Mouse (Mus musculus) cerebellum, adult 2 months (tissue): ENCODE results near the gene Ptrh1. TPM values are rescaled to one million over a fixed set of nuclear protein-coding genes. Genes with fewer than 3 reads are reported as not detected.
A peak's percentile ranks its signal among the peaks of the same experiment; 100 is the strongest.

ENCODE experiments used
- DNase-seq, 2 experiments: peaks; one replicate each; pipeline ENCODE4 v3.0.0; 2021
- H3K27ac ChIP-seq: fragments of 200-500 bp; 2 replicates; pipeline ENCODE4 v1.5.1; 2012; ENCODE audit warnings: low read length, control low read depth, inconsistent platforms; ENCODE audit not compliant: insufficient read depth
- H3K27me3 ChIP-seq: fragments of 200-500 bp; 2 replicates; pipeline ENCODE4 v1.6.1; 2012; ENCODE audit warnings: inconsistent platforms, mild to moderate bottlenecking, low read length, moderate library complexity; ENCODE audit not compliant: control insufficient read depth, insufficient read depth
- H3K4me1 ChIP-seq: fragments of 200-500 bp; 2 replicates; pipeline ENCODE4 v1.6.1; 2011; ENCODE audit warnings: low read length; ENCODE audit not compliant: control insufficient read depth, insufficient read depth
- H3K4me3 ChIP-seq: fragments of 200-500 bp; replicated peaks from 2 replicates; pipeline ENCODE3; 2011; ENCODE audit warnings: mild to moderate bottlenecking, low read depth, low read length, control low read depth; ENCODE audit not compliant: insufficient read depth
- CTCF ChIP-seq: fragments of 200-500 bp; IDR thresholded peaks from 2 replicates; pipeline ENCODE4 v1.5.1; 2011; ENCODE audit warnings: low read depth, mild to moderate bottlenecking, control low read depth, low read length, moderate library complexity, borderline replicate concordance; ENCODE audit not compliant: insufficient read depth
- POLR2A ChIP-seq: fragments of 200-500 bp; IDR thresholded peaks from 2 replicates; pipeline ENCODE4 v1.6.1; 2011; ENCODE audit warnings: low read length, control low read depth, borderline replicate concordance; ENCODE audit not compliant: insufficient read depth
- WGBS: fragments of 180-500 bp; shearing (Covaris S2); methylation state at CpG from one replicate; pipeline ENCODE4 v1.1.7; 2018; 5-methylcytosine and 5-hydroxymethylcytosine counted together
- polyA plus RNA-seq: library from polyadenylated mRNA; depleted of rRNA; stranded (reverse); fragments of >200 nt; gene quantifications from 2 replicates; pipeline ENCODE4 v1.2.3, GENCODE M21; 2012

The Ptrh1 gene
- polyA plus RNA-seq, 1 experiment: 7.4 TPM

GRCm38 (mm10) chr2:32734933-32735332 is 40.7 kb upstream of the Ptrh1 start:
- H3K4me3 ChIP-seq: no peak overlapping the region
- TF ChIP-seq CTCF (no peak), POLR2A (no peak)
- H3K27ac ChIP-seq: no peak overlapping the region
- WGBS: 75% methylated on average over 4 of the region's 4 CpGs
- H3K27me3 ChIP-seq: no peaks in the 10 kb centered on the region
- DNase-seq: no peak
- H3K4me1 ChIP-seq: no peaks in the 10 kb centered on the region

GRCm38 (mm10) chr2:32736306-32736829 is 39.2 kb upstream of the Ptrh1 start:
- Histone ChIP-seq H3K27ac (no peak overlapping the region), H3K27me3 (no peaks in the 10 kb centered on the region), H3K4me1 (no peaks in the 10 kb centered on the region), H3K4me3 (no peak overlapping the region)
- DNase-seq: no peak
- no peak for TF ChIP-seq POLR2A
- 65% methylated on average over 3 of the region's 3 CpGs for WGBS

- Histone ChIP-seq H3K27ac (no peak overlapping the region), H3K4me3 (no peak overlapping the region), H3K4me1 (no peaks in the 10 kb centered on the region), H3K27me3 (no peaks in the 10 kb centered on the region)
- WGBS: 64% methylated on average over 6 of the region's 6 CpGs
- TF ChIP-seq CTCF (no peak), POLR2A (no peak)
- DNase-seq: no peak
Measured at GRCm38 (mm10) chr2:32737008-32737407, 38.6 kb upstream of the Ptrh1 start.

- no peak for DNase-seq
- Histone ChIP-seq H3K4me3 (no peak overlapping the region), H3K27ac (no peak overlapping the region), H3K4me1 (peaks cover 13% of the 10 kb centered on the region), H3K27me3 (no peaks in the 10 kb centered on the region)
- TF ChIP-seq CTCF (no peak), POLR2A (no peak)
- WGBS: 65% methylated on average over 4 of the region's 4 CpGs
Measured at GRCm38 (mm10) chr2:32739311-32739710, 36.3 kb upstream of the Ptrh1 start.

GRCm38 (mm10) chr2:32740916-32741272 is 34.7 kb upstream of the Ptrh1 start, which contains the start of gene 6330409D20Rik:
6330409D20Rik (minus strand) TSS chr2:32741016.
- Histone ChIP-seq H3K27me3 (no peaks in the 10 kb centered on the region), H3K4me1 (peaks cover 14% of the 10 kb centered on the region)
- WGBS: 3% methylated on average over 11 of the region's 11 CpGs

GRCm38 (mm10) chr2:32741273-32742172 is 34.1 kb upstream of the Ptrh1 start:
- peak overlapping the region; percentile 87 for H3K4me3 ChIP-seq
- peak; percentile 73 for TF ChIP-seq POLR2A
- no peak for TF ChIP-seq CTCF
- H3K4me1 ChIP-seq: peaks cover 14% of the 10 kb centered on the region
- H3K27ac ChIP-seq: peak overlapping the region; percentile 22
- peak; percentile 80 to 83 for DNase-seq
- H3K27me3 ChIP-seq: no peaks in the 10 kb centered on the region
- 3% methylated on average over 55 of the region's 58 CpGs for WGBS

More at GRCm38 (mm10) chr2:32740916-32741272, 34.7 kb upstream of the Ptrh1 start, which contains the start of gene 6330409D20Rik:
- DNase-seq: no peak
- Histone ChIP-seq H3K27ac (peak within 1 kb of the TSS; percentile 22), H3K4me3 (peak within 1 kb of the TSS; percentile 87)
- TF ChIP-seq POLR2A (no peak), CTCF (no peak)

- DNase-seq: peak; percentile 93 to 95
- no peaks in the 10 kb centered on the region for H3K27me3 ChIP-seq
- peak overlapping the region; percentile 87 for H3K4me3 ChIP-seq
- peak overlapping the region; percentile 22 for H3K27ac ChIP-seq
- H3K4me1 ChIP-seq: peaks cover 14% of the 10 kb centered on the region
- WGBS: 6% methylated on average over 18 of the region's 18 CpGs
- TF ChIP-seq POLR2A (peak; percentile 84), CTCF (no peak)
Measured at GRCm38 (mm10) chr2:32742173-32742531, 33.4 kb upstream of the Ptrh1 start.

- WGBS: 43% methylated on average over 15 of the region's 15 CpGs
- no peak for DNase-seq
- H3K4me1 ChIP-seq: peaks cover 14% of the 10 kb centered on the region
- H3K27ac ChIP-seq: no peak overlapping the region
- no peak overlapping the region for H3K4me3 ChIP-seq
- no peaks in the 10 kb centered on the region for H3K27me3 ChIP-seq
- TF ChIP-seq CTCF (no peak), POLR2A (no peak)
Measured at GRCm38 (mm10) chr2:32744272-32744982, 31.2 kb upstream of the Ptrh1 start.
